Mouse (Mus musculus) olfactory bulb, adult 2 months (tissue): ENCODE measurements at regions not wholly inside any gene's neighbourhood (a gene's known extent, or its start where the extent isn't known, plus 50 kb on each side); places are given as distances from the start of the nearest gene placed in this dataset.

Experiments used
- CTCF ChIP-seq: fragments of 200-500 bp; IDR thresholded peaks from 2 replicates; pipeline ENCODE4 v1.5.1; 2012; ENCODE audit warnings: low read depth, mild to moderate bottlenecking, low read length, moderate library complexity; ENCODE audit not compliant: insufficient read depth
- POLR2A ChIP-seq: fragments of 200-500 bp; IDR thresholded peaks from 2 replicates; pipeline ENCODE4 v1.6.1; 2012; ENCODE audit warnings: mild to moderate bottlenecking, low read depth, low read length, moderate library complexity; ENCODE audit not compliant: insufficient read depth

- TF ChIP-seq POLR2A, result no peak
- TF ChIP-seq CTCF, result no peak
These were observed 327.7 kb downstream of the Abcc12 start for GRCm38 (mm10) chr8:86252696-86253355.
